Mouse (Mus musculus) kidney, embryonic 15.5 days (tissue): ENCODE data around the gene Fhod1. TPM values are rescaled to one million over a fixed set of nuclear protein-coding genes. Genes with fewer than 3 reads are reported as not detected.

ENCODE experiments used
- ATAC-seq: fragments of 200-750 bp; cut with Nextera tagmentation; replicated peaks from 2 replicates; pipeline ENCODE4 v1.8.0; 2017; ENCODE audit warnings: moderate TSS enrichment; ENCODE audit not compliant: low FRiP score
- H3K27ac ChIP-seq: fragments of 300-500 bp; sonication (generic); 2 replicates; pipeline ENCODE4 v1.5.1; 2015; ENCODE audit warnings: mild to moderate bottlenecking, inconsistent platforms
- H3K27me3 ChIP-seq: fragments of 300-500 bp; sonication (generic); 2 replicates; pipeline ENCODE4 v1.6.1; 2015; ENCODE audit warnings: inconsistent platforms
- H3K36me3 ChIP-seq: fragments of 300-500 bp; sonication (generic); 2 replicates; pipeline ENCODE4 v1.6.1; 2015; ENCODE audit warnings: inconsistent platforms
- H3K4me1 ChIP-seq: fragments of 300-500 bp; sonication (generic); 2 replicates; pipeline ENCODE4 v1.6.1; 2015; ENCODE audit warnings: inconsistent platforms
- H3K4me2 ChIP-seq: fragments of 300-500 bp; sonication (generic); 2 replicates; pipeline ENCODE4 v1.6.1; 2015; ENCODE audit warnings: moderate library complexity, mild to moderate bottlenecking, inconsistent platforms
- H3K4me3 ChIP-seq: fragments of 300-500 bp; sonication (generic); replicated peaks from 2 replicates; pipeline ENCODE4 v1.5.1; 2015; ENCODE audit warnings: mild to moderate bottlenecking, inconsistent platforms
- H3K9ac ChIP-seq: fragments of 300-500 bp; sonication (generic); 2 replicates; pipeline ENCODE4 v1.6.1; 2015; ENCODE audit warnings: mild to moderate bottlenecking, inconsistent platforms
- H3K9me3 ChIP-seq: fragments of 300-500 bp; sonication (generic); replicated peaks from 2 replicates; pipeline ENCODE4 v1.6.1; 2016; ENCODE audit warnings: inconsistent platforms
- WGBS: fragments of 180-500 bp; shearing (Covaris S2); methylation state at CpG from one replicate; pipeline ENCODE4 v1.1.7; 2015; ENCODE audit warnings: mixed read lengths; 5-methylcytosine and 5-hydroxymethylcytosine counted together
- microRNA counts: library from miRNA; unstranded; fragments of <30 nt; microRNA quantifications from one replicate; lab custom pipeline; 2016
- microRNA-seq: library from miRNA; unstranded; fragments of <30 nt; microRNA quantifications from one replicate; pipeline ENCODE4, GENCODE M21; 2016
- polyA plus RNA-seq: library from polyadenylated mRNA; unstranded; fragments of >200 nt; fragmentation: Nextera tagmentation; extraction: Ambion mirVana; gene quantifications from 2 replicates; pipeline ENCODE4 v1.2.1, GENCODE M21; 2015

Fhod1 gene
- polyA plus RNA-seq, 1 experiment from 2014 or later, result 3.5 TPM

- H3K4me1 ChIP-seq, result peaks cover 29% of the 10 kb centered on the region
- H3K27ac ChIP-seq, result peak overlapping the region; percentile 85
- WGBS, result under 1% methylated on average over 53 of the region's 53 CpGs
- peak overlapping the region; percentile 47 for H3K9ac ChIP-seq
- peak overlapping the region; percentile 59 for H3K4me3 ChIP-seq
- no peaks in the 10 kb centered on the region for H3K9me3 ChIP-seq
- no peaks in the 10 kb centered on the region; the same call in 1 of the 2 replicates for H3K36me3 ChIP-seq
- peaks cover 11% of the 10 kb centered on the region for H3K27me3 ChIP-seq
- peak; percentile 93 for ATAC-seq
- H3K4me2 ChIP-seq, result peak overlapping the region; percentile 87
Measured at GRCm38 (mm10) chr8:105288958-105289732, 58.6 kb downstream of the Fhod1 start.

- Histone ChIP-seq H3K27me3 (peaks cover 11% of the 10 kb centered on the region), H3K36me3 (no peaks in the 10 kb centered on the region; the same call in 1 of the 2 replicates), H3K4me1 (peaks cover 29% of the 10 kb centered on the region), H3K4me3 (peak overlapping the region; percentile 59; the same call in 1 of the 2 replicates), H3K9ac (no peak overlapping the region), H3K27ac (no peak overlapping the region), H3K9me3 (no peaks in the 10 kb centered on the region), H3K4me2 (peak overlapping the region; percentile 87)
- 79% methylated on average over 5 of the region's 5 CpGs for WGBS
- ATAC-seq, result no peak
Measured at GRCm38 (mm10) chr8:105288231-105288630, 59.5 kb downstream of the Fhod1 start.

GRCm38 (mm10) chr8:105286907-105287306 lies 60.8 kb downstream of the Fhod1 start:
- H3K27me3 ChIP-seq, result peaks cover 11% of the 10 kb centered on the region
- H3K4me2 ChIP-seq, result no peak overlapping the region
- no peak overlapping the region for H3K27ac ChIP-seq
- no peaks in the 10 kb centered on the region for H3K9me3 ChIP-seq
- H3K36me3 ChIP-seq, result peaks cover 4% of the 10 kb centered on the region
- H3K4me1 ChIP-seq, result peaks cover 29% of the 10 kb centered on the region
- 88% methylated on average over 4 of the region's 4 CpGs for WGBS
- no peak overlapping the region for H3K9ac ChIP-seq
- no peak overlapping the region for H3K4me3 ChIP-seq
- ATAC-seq, result no peak

- H3K9me3 ChIP-seq, result no peaks in the 10 kb centered on the region
- H3K9ac ChIP-seq, result no peak overlapping the region
- peaks cover 25% of the 10 kb centered on the region for H3K4me1 ChIP-seq
- ATAC-seq, result no peak
- no peak overlapping the region for H3K27ac ChIP-seq
- peaks cover 13% of the 10 kb centered on the region for H3K27me3 ChIP-seq
- H3K36me3 ChIP-seq, result peaks cover 9% of the 10 kb centered on the region
- no peak overlapping the region for H3K4me3 ChIP-seq
- WGBS, result 46% methylated on average over 12 of the region's 12 CpGs
- H3K4me2 ChIP-seq, result no peak overlapping the region
Measured at GRCm38 (mm10) chr8:105285514-105285913, 62.2 kb downstream of the Fhod1 start.

GRCm38 (mm10) chr8:105283074-105283473 lies 64.7 kb downstream of the Fhod1 start:
- Histone ChIP-seq H3K9ac (no peak overlapping the region), H3K4me1 (peaks cover 14% of the 10 kb centered on the region), H3K4me2 (no peak overlapping the region), H3K4me3 (no peak overlapping the region), H3K27ac (no peak overlapping the region), H3K9me3 (no peaks in the 10 kb centered on the region), H3K27me3 (peaks cover 30% of the 10 kb centered on the region), H3K36me3 (peaks cover 12% of the 10 kb centered on the region)
- ATAC-seq, result peak; percentile 44
- WGBS, result 27% methylated on average over 23 of the region's 23 CpGs

- ATAC-seq, result no peak
- 83% methylated on average over 4 of the region's 4 CpGs for WGBS
- Histone ChIP-seq H3K27ac (no peak overlapping the region), H3K4me1 (peaks cover 11% of the 10 kb centered on the region), H3K9me3 (no peaks in the 10 kb centered on the region), H3K9ac (no peak overlapping the region), H3K4me3 (no peak overlapping the region), H3K36me3 (peaks cover 12% of the 10 kb centered on the region), H3K4me2 (no peak overlapping the region), H3K27me3 (peaks cover 38% of the 10 kb centered on the region)
Measured at GRCm38 (mm10) chr8:105282239-105282638, 65.5 kb downstream of the Fhod1 start.

- no peaks in the 10 kb centered on the region for H3K9me3 ChIP-seq
- no peak overlapping the region for H3K4me2 ChIP-seq
- peaks cover 12% of the 10 kb centered on the region for H3K36me3 ChIP-seq
- no peak overlapping the region for H3K4me3 ChIP-seq
- no peak for ATAC-seq
- H3K27me3 ChIP-seq, result peaks cover 42% of the 10 kb centered on the region
- no peak overlapping the region for H3K9ac ChIP-seq
- no peak overlapping the region for H3K27ac ChIP-seq
- peaks cover 11% of the 10 kb centered on the region for H3K4me1 ChIP-seq
- WGBS, result 85% methylated on average over 12 of the region's 12 CpGs
Measured at GRCm38 (mm10) chr8:105281821-105282220, 65.9 kb downstream of the Fhod1 start.

GRCm38 (mm10) chr8:105280567-105280966 lies 67.2 kb downstream of the Fhod1 start:
- 73% methylated on average over 3 of the region's 3 CpGs for WGBS
- peaks cover 23% of the 10 kb centered on the region for H3K4me1 ChIP-seq
- ATAC-seq, result no peak
- no peak overlapping the region for H3K27ac ChIP-seq
- H3K9me3 ChIP-seq, result no peaks in the 10 kb centered on the region
- no peak overlapping the region for H3K4me3 ChIP-seq
- no peak overlapping the region for H3K4me2 ChIP-seq
- peaks cover 55% of the 10 kb centered on the region for H3K27me3 ChIP-seq
- no peak overlapping the region for H3K9ac ChIP-seq
- peaks cover 12% of the 10 kb centered on the region for H3K36me3 ChIP-seq

MicroRNAs encoded within 50 kb of the gene (microRNA counts, 519-probe panel; counts per million panel counts)
- microRNA mmu-miR-328 (lab: Ali Mortazavi, UCI), result 1,351 counts per million, percentile 6 among the panel's probes with 10 or more counts

Small RNA genes within 50 kb of the gene (microRNA-seq; reads per million reads assigned to microRNA genes)
- gene Gm27320, result not detected
- gene Mir328, result 167 reads per million, percentile 63 among the genes with 10 or more reads in this experiment

Other genes with a start within 250 kb of the Fhod1 start
- not detected in 2 replicates for gene Ces4a, start 216.2 kb downstream of the Fhod1 start, polyA plus RNA-seq
- 67.7 and 73.2 TPM in 2 replicates for gene Cbfb, start 177.3 kb downstream of the Fhod1 start, polyA plus RNA-seq
- 23.8 and 25.2 TPM in 2 replicates for gene D230025D16Rik, start 122.8 kb downstream of the Fhod1 start, polyA plus RNA-seq
- gene B3gnt9, start 92.8 kb downstream of the Fhod1 start, polyA plus RNA-seq, result 9.6 and 13.5 TPM in 2 replicates
- gene Tradd, start 83.3 kb downstream of the Fhod1 start, polyA plus RNA-seq, result 20.0 and 24.2 TPM in 2 replicates
- gene Fbxl8, start 83.3 kb downstream of the Fhod1 start, polyA plus RNA-seq, result 2.3 and 2.7 TPM in 2 replicates
- 0.12 and 0.13 TPM in 2 replicates for gene Hsf4, start 78.2 kb downstream of the Fhod1 start, polyA plus RNA-seq
- gene Nol3, start 71.8 kb downstream of the Fhod1 start, polyA plus RNA-seq, result 0.84 and 1.1 TPM in 2 replicates
- 10.6 and 12.6 TPM in 2 replicates for gene 4931428F04Rik, start 58.1 kb downstream of the Fhod1 start, polyA plus RNA-seq
- gene Exoc3l, start 51.9 kb downstream of the Fhod1 start, polyA plus RNA-seq, result 21.6 and 25.4 TPM in 2 replicates
- 88.8 and 103 TPM in 2 replicates for gene E2f4, start 50.3 kb downstream of the Fhod1 start, polyA plus RNA-seq
- 10.6 and 11.5 TPM in 2 replicates for gene Elmo3, start 42.4 kb downstream of the Fhod1 start, polyA plus RNA-seq
- 2.2 and 2.6 TPM in 2 replicates for gene Lrrc29, start 21.7 kb downstream of the Fhod1 start, polyA plus RNA-seq
- 119 and 125 TPM in 2 replicates for gene Tmem208, start 21.6 kb downstream of the Fhod1 start, polyA plus RNA-seq
- 2.5 and 2.9 TPM in 2 replicates for gene Slc9a5, start 890 bp upstream of the Fhod1 start, polyA plus RNA-seq
- 0.39 and 0.50 TPM in 2 replicates for gene Plekhg4, start 25.3 kb upstream of the Fhod1 start, polyA plus RNA-seq
- gene Kctd19, start 65.5 kb upstream of the Fhod1 start, polyA plus RNA-seq, result not detected in 2 replicates
- gene Lrrc36, start 65.6 kb upstream of the Fhod1 start, polyA plus RNA-seq, result 0.18 and 0.22 TPM in 2 replicates
- gene Tppp3, start 123.6 kb upstream of the Fhod1 start, polyA plus RNA-seq, result 30.7 and 38.3 TPM in 2 replicates
- gene Zdhhc1, start 148.9 kb upstream of the Fhod1 start, polyA plus RNA-seq, result 39.2 and 43.7 TPM in 2 replicates
- gene Hsd11b2, start 170.8 kb upstream of the Fhod1 start, polyA plus RNA-seq, result 30.0 and 35.6 TPM in 2 replicates
- gene Atp6v0d1, start 218.1 kb upstream of the Fhod1 start, polyA plus RNA-seq, result 85.8 and 88.3 TPM in 2 replicates